27 mouse cellular contexts compared by ENCODE assay signal in genomic region chr17:52304133-52304532, GRCm38 (mm10).
DNase-seq lines count a peak whose midpoint lies in the region; ATAC-seq and TF ChIP-seq lines count a peak whose summit lies in the region.
"Had no signal": no experiment of that assay in that cellular context is flagged by ENCODE, and none has a peak within 500 bp of the region (broad histone marks: within the 10 kb centered on the region; RNA-seq: fewer than 3 reads in every experiment).

No protein-coding gene starts in this region.

- H3K9ac ChIP-seq in limb, embryonic 11.5 days (ENCODE audit: low read length) = no peak overlapping the region
- H3K9ac ChIP-seq in midbrain, postnatal 0 days (replicated peaks; ENCODE audit: low read length, poor library complexity, severe bottlenecking) = no peak overlapping the region
- H3K9ac ChIP-seq: embryonic facial prominence, embryonic 12.5 days; embryonic facial prominence, embryonic 15.5 days; forebrain, postnatal 0 days; heart, embryonic 12.5 days; heart, embryonic 15.5 days; hindbrain, embryonic 13.5 days had no signal

- no peak for ATAC-seq in limb, embryonic 11.5 days (ENCODE audit: insufficient number of reproducible peaks, low FRiP score, low TSS enrichment, low read depth)
- no peak for ATAC-seq in midbrain, postnatal 0 days (ENCODE audit: low FRiP score)
- ATAC-seq: activated CD4-positive, CD25-positive, alpha-beta regulatory T cell, adult 4 months; forebrain, embryonic 14.5 days; forebrain, postnatal 0 days; hindbrain, embryonic 16.5 days had no signal

- no peaks in the 10 kb centered on the region for H3K9me3 ChIP-seq in limb, embryonic 11.5 days (ENCODE audit: control insufficient read depth, low read length)
- H3K9me3 ChIP-seq in limb, embryonic 10.5 days (replicated peaks) = no peaks in the 10 kb centered on the region
- no peaks in the 10 kb centered on the region for H3K9me3 ChIP-seq in midbrain, postnatal 0 days (ENCODE audit: low read length)
- H3K9me3 ChIP-seq: embryonic facial prominence, embryonic 12.5 days; embryonic facial prominence, embryonic 15.5 days; heart, embryonic 12.5 days; heart, embryonic 15.5 days; hindbrain, embryonic 10.5 days; hindbrain, embryonic 13.5 days had no signal

- H3K27me3 ChIP-seq in limb, embryonic 11.5 days (ENCODE audit: control insufficient read depth, insufficient read depth, low read length) = no peaks in the 10 kb centered on the region
- H3K27me3 ChIP-seq in limb, embryonic 10.5 days (ENCODE audit: low read depth, poor library complexity, severe bottlenecking) = no peaks in the 10 kb centered on the region
- H3K27me3 ChIP-seq in midbrain, postnatal 0 days (ENCODE audit: insufficient read depth, low read length) = no peaks in the 10 kb centered on the region
- H3K27me3 ChIP-seq: embryonic facial prominence, embryonic 12.5 days; embryonic facial prominence, embryonic 15.5 days; heart, embryonic 12.5 days; heart, embryonic 15.5 days; hindbrain, embryonic 13.5 days had no signal

- no peak overlapping the region for H3K27ac ChIP-seq in limb, embryonic 11.5 days (replicated peaks; ENCODE audit: low read depth, low read length)
- H3K27ac ChIP-seq in limb, embryonic 10.5 days = no peak overlapping the region
- H3K27ac ChIP-seq in midbrain, postnatal 0 days (ENCODE audit: low read depth, low read length) = no peak overlapping the region
- H3K27ac ChIP-seq: embryonic facial prominence, embryonic 12.5 days; embryonic facial prominence, embryonic 15.5 days; heart, embryonic 15.5 days; hindbrain, embryonic 10.5 days; hindbrain, embryonic 13.5 days had no signal

- TF ChIP-seq CTCF in midbrain, postnatal 0 days (IDR thresholded peaks at IDR 0.05) = no peak

- no peaks in the 10 kb centered on the region for H3K36me3 ChIP-seq in limb, embryonic 11.5 days (ENCODE audit: control insufficient read depth, insufficient read depth, low read length)
- H3K36me3 ChIP-seq in limb, embryonic 10.5 days = no peaks in the 10 kb centered on the region
- H3K36me3 ChIP-seq in midbrain, postnatal 0 days (ENCODE audit: insufficient read depth, low read length) = no peaks in the 10 kb centered on the region
- H3K36me3 ChIP-seq: embryonic facial prominence, embryonic 12.5 days; embryonic facial prominence, embryonic 15.5 days; heart, embryonic 12.5 days; heart, embryonic 15.5 days; hindbrain, embryonic 10.5 days; hindbrain, embryonic 13.5 days had no signal

- H3K4me2 ChIP-seq in limb, embryonic 11.5 days (ENCODE audit: low read depth, severe bottlenecking) = no peak overlapping the region
- no peak overlapping the region for H3K4me2 ChIP-seq in midbrain, postnatal 0 days (ENCODE audit: low read depth, low read length, poor library complexity, severe bottlenecking)
- H3K4me2 ChIP-seq: embryonic facial prominence, embryonic 12.5 days; embryonic facial prominence, embryonic 15.5 days; heart, embryonic 12.5 days; heart, embryonic 15.5 days; hindbrain, embryonic 13.5 days had no signal

- DNase-seq in limb, embryonic 11.5 days (ENCODE audit: low spot score) = peak; percentile 4
- DNase-seq in limb, embryonic 10.5 days (ENCODE audit: low spot score) = no peak
- peak; percentile 68 to 79 for DNase-seq in thymus, postnatal 10 days (ENCODE audit: low spot score in 2 of 2)
- peak; percentile 63 to 82 for DNase-seq in thymus, postnatal 36 days
- no peak for DNase-seq in midbrain, postnatal 0 days (ENCODE audit: low spot score)
- no peak for DNase-seq in frontal cortex, postnatal 25 days (ENCODE audit: low spot score in 2 of 2)
- DNase-seq in layer of hippocampus, adult 9-11 months = no peak
- DNase-seq: adrenal gland, adult 8-10 months; adrenal gland, postnatal 25 days; B cell, adult 2 months; cerebellum, adult 18-20 months; cerebellum, adult 9-10 months; cerebellum, postnatal 25 days; forebrain, postnatal 0 days; gastrocnemius, postnatal 25 days; heart, adult 18-20 months; heart, postnatal 10 days; heart, postnatal 36 days had no signal

- no peaks in the 10 kb centered on the region for H3K4me1 ChIP-seq in limb, embryonic 11.5 days (ENCODE audit: control insufficient read depth, insufficient read depth, low read length)
- H3K4me1 ChIP-seq in limb, embryonic 10.5 days = no peaks in the 10 kb centered on the region
- H3K4me1 ChIP-seq in midbrain, postnatal 0 days (ENCODE audit: insufficient read depth, low read length) = no peaks in the 10 kb centered on the region
- H3K4me1 ChIP-seq: embryonic facial prominence, embryonic 12.5 days; embryonic facial prominence, embryonic 15.5 days; heart, embryonic 12.5 days; heart, embryonic 15.5 days; hindbrain, embryonic 13.5 days had no signal

- H3K4me3 ChIP-seq in limb, embryonic 11.5 days (ENCODE audit: low read depth, low read length) = no peak overlapping the region
- no peak overlapping the region for H3K4me3 ChIP-seq in limb, embryonic 10.5 days
- H3K4me3 ChIP-seq in midbrain, postnatal 0 days (ENCODE audit: low read depth, low read length) = no peak overlapping the region
- H3K4me3 ChIP-seq: embryonic facial prominence, embryonic 12.5 days; embryonic facial prominence, embryonic 15.5 days; heart, embryonic 12.5 days; heart, embryonic 15.5 days; hindbrain, embryonic 10.5 days; hindbrain, embryonic 13.5 days had no signal

- 77% methylated on average over 4 of the region's 4 CpGs for WGBS in limb, embryonic 11.5 days
- 87% methylated on average over 4 of the region's 4 CpGs for WGBS in limb, embryonic 10.5 days
- 66% methylated on average over 4 of the region's 4 CpGs for WGBS in midbrain, postnatal 0 days

Comparison
In these comparisons a context has a peak if more than half of its experiments do, and no peak if none do; other contexts are left out.
1. DNase-seq: peak in limb, embryonic 11.5 days (single experiment), thymus, postnatal 10 days (2 of 2) and thymus, postnatal 36 days (2 of 2); none in limb, embryonic 10.5 days (single experiment), midbrain, postnatal 0 days (single experiment), frontal cortex, postnatal 25 days (0 of 2) and layer of hippocampus, adult 9-11 months (single experiment).